Mouse (Mus musculus) heart, adult 8-10 months (tissue): ENCODE results near the gene Rhoc. TPM values are rescaled to one million over a fixed set of nuclear protein-coding genes. Genes with fewer than 3 reads are reported as not detected.
A peak's percentile ranks its signal among the peaks of the same experiment; 100 is the strongest.
"Not testable (repeated sequence)": the region's sequence is repeated elsewhere in the genome, so short reads cannot be mapped to it uniquely, and the experiment has no call there.

Source experiments
- DNase-seq: peaks from one replicate; pipeline ENCODE4 v3.0.0; 2022; ENCODE audit warnings: low spot score
- total RNA-seq, 4 experiments: library from RNA; stranded (reverse); gene quantifications; 2 replicates each; pipeline ENCODE4 v1.2.4; 2022

The Rhoc gene
- total RNA-seq, 4 experiments from 2014 or later = 64.8 to 83.5 (median 79.3) TPM

- no peak for DNase-seq
These were observed 2.9 kb upstream of the Rhoc start for GRCm38 (mm10) chr3:104785284-104785683.

DNA sequence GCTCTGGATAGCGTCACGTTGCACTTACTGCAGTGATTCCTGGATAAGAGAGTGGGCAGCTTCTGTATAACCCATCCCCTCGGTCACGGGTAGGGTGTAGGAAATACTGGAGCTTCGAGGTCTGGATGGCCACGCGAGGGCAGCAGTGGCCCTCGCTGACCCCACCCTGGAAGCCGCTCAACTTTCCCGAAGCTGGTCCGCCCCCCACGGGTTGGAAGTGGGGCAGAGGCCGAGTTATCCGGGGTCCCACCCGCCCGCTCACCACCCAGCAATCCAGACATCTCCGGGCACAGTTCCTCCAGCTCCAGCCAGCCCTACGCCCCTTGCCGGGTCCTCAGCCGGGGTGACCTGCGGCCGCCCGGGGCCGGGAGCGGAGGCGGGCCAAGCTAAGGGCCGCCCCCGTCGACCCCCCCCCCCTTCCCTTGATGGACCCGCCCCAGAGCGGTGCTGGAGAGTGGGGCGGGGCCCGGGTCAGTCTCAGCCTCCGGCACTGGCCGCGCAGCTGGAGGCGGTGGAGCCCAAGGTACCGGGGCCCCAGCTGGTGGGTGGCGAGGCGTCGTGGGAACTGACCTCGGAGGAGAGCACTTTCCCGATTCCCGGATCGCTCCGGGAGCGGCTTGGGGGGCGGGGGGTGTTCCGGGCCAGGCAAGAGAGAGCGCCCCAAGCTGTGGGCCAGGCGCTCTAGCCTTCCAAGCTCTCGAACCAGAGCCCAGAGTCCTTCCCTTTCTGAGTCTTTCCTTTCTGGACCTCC is 561 bp downstream of the Rhoc start:
- DNase-seq = peak; percentile 83

- no peak for DNase-seq
These were observed 1.1 kb downstream of the Rhoc start for GRCm38 (mm10) chr3:104789312-104789605.

DNA sequence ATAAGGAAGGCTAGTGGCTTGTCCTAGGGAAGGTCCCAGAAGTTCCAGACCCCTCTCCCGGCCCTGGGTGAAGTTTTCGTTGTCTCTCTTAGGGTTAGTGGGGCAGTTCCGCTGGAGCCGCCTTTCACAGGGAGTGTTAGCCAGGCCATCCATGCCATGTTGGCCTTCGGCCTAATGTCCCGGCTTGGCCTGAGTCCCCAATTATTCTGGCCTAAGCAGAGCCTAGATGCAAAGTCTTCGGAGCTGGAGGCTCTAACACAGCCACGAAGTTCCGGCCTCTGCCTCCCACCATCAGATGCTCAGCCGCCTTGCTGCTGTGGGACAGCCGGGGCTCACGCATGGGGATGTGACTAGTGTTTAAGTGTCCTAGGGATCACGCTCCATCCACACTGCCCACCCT is 1.6 kb downstream of the Rhoc start:
- peak; percentile 71 for DNase-seq

DNA sequence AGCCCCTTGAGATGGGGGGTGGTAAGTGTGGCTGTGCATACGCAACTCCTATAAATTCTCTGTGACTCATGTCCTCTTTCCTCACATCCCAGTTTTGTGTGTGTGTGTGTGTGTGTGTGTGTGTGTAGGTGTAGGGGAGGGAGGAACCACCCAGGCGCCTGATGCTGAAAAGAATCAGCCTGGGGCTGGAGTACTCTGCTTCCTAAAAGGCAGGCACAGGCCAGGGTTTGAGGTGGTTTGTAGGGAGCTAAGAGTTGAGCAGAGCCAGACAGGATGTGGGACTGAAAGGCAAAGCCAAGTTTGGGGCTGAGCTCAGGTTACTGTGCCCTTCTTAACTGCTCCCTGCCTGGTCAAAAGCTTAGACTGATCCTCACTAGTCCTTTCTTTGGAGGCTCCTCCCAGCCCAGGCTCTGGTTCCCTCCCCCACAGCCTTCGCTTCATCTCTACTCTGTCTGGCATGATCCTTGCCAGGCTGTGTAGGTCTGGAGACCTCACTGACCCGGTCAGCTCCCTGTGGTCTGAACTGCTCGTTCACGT is 2.3 kb downstream of the Rhoc start:
- DNase-seq = peak; percentile 38

DNA sequence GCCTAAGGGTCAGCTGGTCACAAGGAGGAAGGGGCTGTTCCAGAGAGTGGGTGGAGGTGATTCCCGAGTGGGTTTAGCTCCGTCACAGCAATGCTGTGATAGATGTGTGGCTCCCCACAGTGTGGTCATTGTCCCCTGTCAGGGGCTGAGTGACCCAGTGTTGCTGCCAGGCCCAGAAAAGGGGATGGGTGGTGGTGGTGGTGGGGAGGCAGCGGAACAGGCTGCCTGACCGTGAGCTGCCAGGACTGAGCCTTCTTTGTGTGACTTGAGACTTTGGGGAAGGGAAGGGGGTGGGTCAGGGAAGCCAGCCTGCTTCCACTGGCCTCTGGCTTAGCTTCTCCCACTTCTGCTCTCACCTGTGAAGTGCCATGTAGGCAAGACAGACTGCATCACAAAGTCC is 2.8 kb downstream of the Rhoc start:
- peak; percentile 26 for DNase-seq

DNA sequence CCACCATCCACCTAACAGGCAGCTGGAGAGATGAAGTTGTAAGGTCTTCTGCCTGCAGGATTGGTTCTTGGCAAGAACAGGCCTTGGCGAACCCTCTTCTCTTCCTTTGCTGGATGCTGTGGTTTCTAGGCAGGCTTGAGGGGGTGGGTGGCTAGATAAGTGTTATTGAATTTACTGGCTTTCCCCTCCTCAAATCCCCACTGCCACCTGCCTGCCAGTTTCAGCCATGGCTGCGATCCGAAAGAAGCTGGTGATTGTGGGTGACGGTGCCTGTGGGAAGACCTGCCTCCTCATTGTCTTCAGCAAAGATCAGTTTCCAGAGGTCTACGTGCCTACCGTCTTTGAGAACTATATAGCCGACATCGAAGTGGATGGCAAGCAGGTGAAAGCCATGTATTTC is 3.5 kb downstream of the Rhoc start:
- DNase-seq = no peak

DNA sequence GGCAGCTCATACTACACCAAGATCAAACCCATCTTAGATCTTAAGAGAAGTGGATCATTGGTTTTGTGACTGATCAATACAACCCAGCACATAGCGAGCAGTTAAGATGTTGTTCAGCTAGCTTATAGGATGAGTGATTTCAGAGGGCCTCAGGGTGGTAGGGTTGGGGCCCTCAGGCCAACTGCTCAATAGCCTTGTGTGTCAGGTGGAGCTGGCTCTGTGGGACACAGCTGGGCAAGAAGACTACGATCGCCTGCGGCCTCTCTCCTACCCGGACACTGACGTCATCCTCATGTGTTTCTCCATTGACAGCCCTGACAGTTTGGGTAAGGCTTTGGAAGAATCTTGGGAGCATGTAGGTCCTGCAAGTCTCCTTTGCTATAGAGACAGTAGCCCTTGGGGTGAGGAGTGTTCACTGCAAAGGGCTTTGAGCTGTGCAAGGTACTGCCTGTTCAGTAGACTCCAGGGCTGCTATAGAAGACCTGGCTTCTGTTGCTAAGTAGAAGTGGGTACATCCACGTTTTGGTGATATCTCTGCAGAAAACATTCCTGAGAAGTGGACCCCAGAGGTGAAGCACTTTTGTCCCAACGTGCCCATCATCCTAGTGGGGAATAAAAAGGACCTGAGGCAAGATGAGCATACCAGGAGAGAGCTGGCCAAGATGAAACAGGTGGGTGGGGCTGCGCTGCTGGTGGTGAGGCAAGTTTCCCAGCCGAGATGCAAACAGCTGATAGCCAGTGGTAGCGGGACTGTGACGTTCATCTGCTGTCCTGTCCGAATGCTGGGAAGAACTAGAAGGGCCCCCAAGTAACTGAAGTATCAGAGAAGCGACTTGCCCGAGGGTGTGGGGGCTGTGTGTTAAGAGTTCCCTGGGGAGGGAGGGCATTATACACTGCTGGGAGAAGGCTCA is 4.4 kb downstream of the Rhoc start:
- no peak for DNase-seq

- peak; percentile 97 for DNase-seq
These were observed 6.0 kb downstream of the Rhoc start for GRCm38 (mm10) chr3:104793871-104794828.

GRCm38 (mm10) chr3:104794953-104795470 is 6.8 kb downstream of the Rhoc start:
- no peak for DNase-seq

GRCm38 (mm10) chr3:104795661-104796340 is 7.6 kb downstream of the Rhoc start:
- no peak for DNase-seq

DNA sequence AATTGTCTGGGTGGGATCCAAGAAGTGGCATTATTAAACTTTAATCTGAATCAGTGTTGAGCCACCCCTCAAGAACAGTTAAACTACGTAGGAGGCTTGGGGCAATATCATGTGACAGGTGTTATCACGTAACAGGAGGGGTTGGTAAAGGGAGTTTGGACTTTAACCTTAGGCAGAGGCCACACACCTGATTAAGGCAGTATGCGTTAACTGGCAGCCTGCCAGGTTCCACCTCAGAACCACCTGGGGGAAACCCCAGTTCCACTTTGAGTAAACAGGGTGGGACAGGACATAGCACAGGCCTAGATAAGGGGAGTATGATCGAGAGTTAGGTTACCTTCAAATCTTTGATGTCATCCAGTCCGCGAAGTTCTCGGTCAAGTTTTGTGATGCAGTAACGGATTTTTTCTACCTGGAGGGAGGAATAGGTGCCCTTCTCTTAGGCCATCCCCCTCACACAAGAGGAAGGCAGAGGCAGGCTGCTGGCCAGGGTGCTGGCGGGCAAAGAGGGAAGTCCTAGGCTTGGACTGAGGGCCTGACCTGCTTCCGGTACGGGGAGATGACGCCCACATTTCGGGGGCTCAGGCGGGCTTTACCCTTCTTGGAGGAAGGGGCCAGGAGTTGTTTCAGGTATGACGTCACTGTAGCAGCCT is 8.4 kb downstream of the Rhoc start:
- DNase-seq = no peak

DNA sequence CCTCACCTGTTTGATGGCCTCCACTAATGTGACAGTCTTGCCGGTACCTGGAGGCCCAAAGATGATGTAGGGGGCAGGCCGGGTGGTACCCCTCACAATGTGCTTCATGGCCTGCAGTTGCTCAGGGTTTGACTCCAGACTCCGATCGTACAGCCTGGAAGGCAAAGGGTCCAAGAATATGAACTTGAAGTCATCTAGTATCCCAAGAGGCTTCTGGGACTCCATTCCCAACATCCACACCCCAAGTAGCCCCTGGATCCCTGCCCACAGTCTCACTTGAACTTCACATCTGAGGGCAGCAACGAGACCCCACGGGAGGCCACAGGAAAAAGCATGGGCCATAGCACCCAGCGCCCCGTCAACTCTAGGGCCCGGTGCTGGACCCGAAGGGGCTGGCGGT is 12.5 kb downstream of the Rhoc start:
- DNase-seq = no peak

- DNase-seq = no peak
These were observed 13.3 kb downstream of the Rhoc start for GRCm38 (mm10) chr3:104801481-104801880.

DNA sequence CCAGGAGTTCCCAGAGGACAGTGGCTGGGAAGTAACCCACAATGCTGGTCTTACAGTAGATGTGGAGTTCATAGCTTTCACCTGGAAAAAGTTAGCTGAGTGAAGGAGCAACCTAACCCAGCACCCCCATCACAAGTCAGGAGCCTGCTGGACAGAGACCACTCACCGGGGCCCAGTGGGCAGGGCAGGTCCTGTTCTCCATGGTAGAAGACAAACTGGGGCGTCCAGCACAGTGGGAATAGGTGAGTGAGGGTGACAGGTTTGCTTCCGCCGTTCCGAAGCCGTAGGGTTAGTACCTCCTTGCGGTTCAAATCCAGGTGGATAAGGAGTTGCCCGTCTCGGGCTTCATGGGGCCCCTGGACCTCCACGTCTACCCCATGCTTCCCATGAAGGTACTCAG is 16.1 kb downstream of the Rhoc start:
- DNase-seq = no peak

- DNase-seq = no peak
These were observed 17.4 kb downstream of the Rhoc start for GRCm38 (mm10) chr3:104805539-104805938.

DNA sequence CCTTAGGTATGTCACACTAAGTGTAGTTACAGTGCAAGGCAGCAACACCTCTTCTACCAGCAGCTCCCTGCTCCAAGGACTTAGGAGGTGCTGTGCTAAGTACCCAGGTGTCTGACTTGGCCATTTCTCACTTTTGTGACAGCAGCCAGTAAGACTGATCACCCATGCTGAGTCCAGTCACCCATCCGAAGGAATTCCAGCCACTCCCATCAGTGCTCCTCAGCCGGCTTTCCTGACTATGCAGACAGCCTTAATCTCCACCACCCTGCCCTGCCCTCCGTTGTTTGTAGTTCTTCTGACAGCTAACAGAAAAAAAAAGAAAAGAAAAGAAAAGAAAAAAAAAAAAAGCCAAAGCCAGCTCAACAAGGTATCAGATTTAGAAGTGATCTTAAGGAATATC is 23.6 kb downstream of the Rhoc start:
- DNase-seq = no peak

- DNase-seq = no peak
These were observed 24.1 kb downstream of the Rhoc start for GRCm38 (mm10) chr3:104812254-104812653.

- DNase-seq = not testable (repeated sequence)
These were observed 25.1 kb downstream of the Rhoc start for GRCm38 (mm10) chr3:104813227-104813626.

DNA sequence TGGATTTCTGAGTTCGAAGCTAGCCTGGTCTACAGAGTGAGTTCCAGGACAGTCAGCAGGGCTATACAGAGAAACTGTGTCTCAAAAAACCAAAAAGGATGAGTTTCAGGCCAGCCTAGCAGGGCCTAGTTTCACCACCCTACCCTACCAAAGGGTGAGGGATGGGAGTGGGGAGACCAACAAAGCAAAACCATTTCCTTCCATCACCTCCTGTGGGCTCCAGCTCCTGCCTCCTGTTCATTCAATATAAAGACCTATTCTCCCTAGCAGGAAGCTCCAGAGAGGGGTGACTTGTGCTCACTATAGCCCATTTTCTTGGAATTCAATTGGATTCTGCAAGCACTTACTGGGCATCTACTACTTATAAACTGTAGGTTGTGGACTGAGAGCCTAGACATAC is 26.6 kb downstream of the Rhoc start:
- no peak for DNase-seq
